Mouse (Mus musculus) liver, postnatal 0 days (tissue): ENCODE data around the gene Eif3g. TPM values are rescaled to one million over a fixed set of nuclear protein-coding genes. Genes with fewer than 3 reads are reported as not detected.
A peak's percentile ranks its signal among the peaks of the same experiment; 100 is the strongest.

Experiments
- ATAC-seq: fragments of 200-750 bp; cut with Nextera tagmentation; 2 replicates; pipeline ENCODE4 v1.8.0; 2017; ENCODE audit warnings: mild to moderate bottlenecking, moderate library complexity
- DNase-seq: peaks from one replicate; pipeline ENCODE4 v3.0.0-alpha.2; 2016
- H3K27ac ChIP-seq: fragments of 300-500 bp; sonication (generic); 2 replicates; pipeline ENCODE4 v1.5.1; 2014; ENCODE audit warnings: antibody characterized with exemption, moderate library complexity, mild to moderate bottlenecking, low read depth
- H3K27me3 ChIP-seq: fragments of 300-500 bp; sonication (generic); 2 replicates; pipeline ENCODE4 v1.6.1; 2014; ENCODE audit warnings: low read length, control low read depth, mixed read lengths; ENCODE audit not compliant: insufficient read depth
- H3K36me3 ChIP-seq: fragments of 300-500 bp; sonication (generic); replicated peaks from 2 replicates; pipeline ENCODE4 v1.6.1; 2014; ENCODE audit warnings: mild to moderate bottlenecking, control low read depth, low read length, moderate library complexity, mixed read lengths; ENCODE audit not compliant: insufficient read depth
- H3K4me1 ChIP-seq: fragments of 300-500 bp; sonication (generic); 2 replicates; pipeline ENCODE4 v1.6.1; 2014; ENCODE audit warnings: antibody characterized with exemption, mild to moderate bottlenecking, control low read depth; ENCODE audit not compliant: insufficient read depth
- H3K4me2 ChIP-seq: fragments of 300-500 bp; sonication (generic); 2 replicates; pipeline ENCODE4 v1.6.1; 2014; ENCODE audit warnings: low read depth, mild to moderate bottlenecking, low read length, moderate library complexity, mixed read lengths
- H3K4me3 ChIP-seq: fragments of 300-500 bp; sonication (generic); 2 replicates; pipeline ENCODE4 v1.5.1; 2014; ENCODE audit warnings: low read depth, low read length
- H3K9ac ChIP-seq: fragments of 300-500 bp; sonication (generic); replicated peaks from 2 replicates; pipeline ENCODE4 v1.6.1; 2014; ENCODE audit warnings: mild to moderate bottlenecking, moderate library complexity
- H3K9me3 ChIP-seq: fragments of 300-500 bp; sonication (generic); 2 replicates; pipeline ENCODE4 v1.6.1; 2016; ENCODE audit warnings: mild to moderate bottlenecking, control low read depth, low read length, mixed read lengths
- CTCF ChIP-seq: sonication (generic); IDR thresholded peaks from 2 replicates; pipeline ENCODE4 v1.5.1; 2016; ENCODE audit warnings: antibody characterized with exemption, low read depth
- EP300 ChIP-seq: IDR thresholded peaks from 2 replicates; pipeline ENCODE4 v1.6.1; 2016; ENCODE audit warnings: antibody characterized with exemption, low read depth, mild to moderate bottlenecking
- WGBS: fragments of 180-500 bp; shearing (Covaris S2); extraction: QIAGEN DNeasy Blood & Tissue Kit; methylation state at CpG from one replicate; pipeline ENCODE4 v1.1.7; 2014; ENCODE audit not compliant: insufficient replicate concordance; 5-methylcytosine and 5-hydroxymethylcytosine counted together
- polyA plus RNA-seq: library from polyadenylated mRNA; unstranded; fragments of >200 nt; fragmentation: Nextera tagmentation; extraction: Ambion mirVana; gene quantifications from 2 replicates; pipeline ENCODE4 v1.2.1, GENCODE M21; 2015

The Eif3g gene
- polyA plus RNA-seq, 1 experiment from 2014 or later = 128 TPM

GRCm38 (mm10) chr9:20889185-20890141 lies 9.0 kb downstream of the Eif3g start:
- peaks cover 8% of the 10 kb centered on the region for H3K4me1 ChIP-seq
- 53% methylated on average over 29 of the region's 29 CpGs for WGBS
- peak overlapping the region; percentile 67 for H3K4me3 ChIP-seq
- peak; percentile 26 for ATAC-seq
- peak; percentile 61 for DNase-seq
- H3K27ac ChIP-seq = peak overlapping the region; percentile 30
- H3K4me2 ChIP-seq = peak overlapping the region; percentile 86
- H3K36me3 ChIP-seq = peaks cover 50% of the 10 kb centered on the region
- H3K27me3 ChIP-seq = no peaks in the 10 kb centered on the region
- H3K9me3 ChIP-seq = no peaks in the 10 kb centered on the region
- peak overlapping the region; percentile 82 for H3K9ac ChIP-seq
- no peak; the same call in none of the 2 replicates for TF ChIP-seq CTCF
- no peak for TF ChIP-seq EP300

- peak overlapping the region; percentile 67 for H3K4me3 ChIP-seq
- H3K27ac ChIP-seq = peak overlapping the region; percentile 89
- no peaks in the 10 kb centered on the region for H3K9me3 ChIP-seq
- peak; percentile 39 for ATAC-seq
- H3K4me2 ChIP-seq = peak overlapping the region; percentile 86
- DNase-seq = no peak
- peaks cover 8% of the 10 kb centered on the region for H3K4me1 ChIP-seq
- under 1% methylated on average over 30 of the region's 30 CpGs for WGBS
- peak overlapping the region; percentile 82 for H3K9ac ChIP-seq
- TF ChIP-seq CTCF = no peak; the same call in 1 of the 2 replicates
- TF ChIP-seq EP300 = no peak
- H3K27me3 ChIP-seq = no peaks in the 10 kb centered on the region
- H3K36me3 ChIP-seq = peaks cover 40% of the 10 kb centered on the region
Observed at GRCm38 (mm10) chr9:20888386-20888765, 10.0 kb downstream of the Eif3g start.

- H3K9me3 ChIP-seq = no peaks in the 10 kb centered on the region
- peaks cover 35% of the 10 kb centered on the region for H3K36me3 ChIP-seq
- DNase-seq (peak; percentile 94), ATAC-seq (peak; percentile 94)
- H3K27me3 ChIP-seq = no peaks in the 10 kb centered on the region
- peak within 1 kb of the TSS; percentile 67 for H3K4me3 ChIP-seq
- peaks cover 8% of the 10 kb centered on the region for H3K4me1 ChIP-seq
- H3K4me2 ChIP-seq = peak within 1 kb of the TSS; percentile 86
- H3K27ac ChIP-seq = peak within 1 kb of the TSS; percentile 89
- WGBS = under 1% methylated on average over 43 of the region's 43 CpGs
- TF ChIP-seq CTCF (peak; percentile 14; the same call in 1 of the 2 replicates), EP300 (no peak)
- H3K9ac ChIP-seq = peak within 1 kb of the TSS; percentile 82
Observed at GRCm38 (mm10) chr9:20887704-20888385, 10.6 kb downstream of the Eif3g start, which contains the start of gene Ppan. Ppan (plus strand) TSS chr9:20888175.

- peaks cover 30% of the 10 kb centered on the region for H3K36me3 ChIP-seq
- DNase-seq = no peak
- H3K27ac ChIP-seq = no peak overlapping the region
- no peaks in the 10 kb centered on the region for H3K9me3 ChIP-seq
- H3K9ac ChIP-seq = no peak overlapping the region
- 85% methylated on average over 6 of the region's 6 CpGs for WGBS
- TF ChIP-seq CTCF = no peak
- no peak for TF ChIP-seq EP300
- peak overlapping the region; percentile 86 for H3K4me2 ChIP-seq
- H3K4me1 ChIP-seq = peaks cover 8% of the 10 kb centered on the region
- ATAC-seq = no peak
- no peak overlapping the region for H3K4me3 ChIP-seq
- no peaks in the 10 kb centered on the region for H3K27me3 ChIP-seq
Observed at GRCm38 (mm10) chr9:20887191-20887590, 11.2 kb downstream of the Eif3g start.

- Histone ChIP-seq H3K27me3 (no peaks in the 10 kb centered on the region), H3K4me3 (no peak overlapping the region), H3K4me2 (no peak overlapping the region), H3K36me3 (peaks cover 24% of the 10 kb centered on the region), H3K9ac (no peak overlapping the region), H3K9me3 (no peaks in the 10 kb centered on the region), H3K4me1 (peaks cover 8% of the 10 kb centered on the region), H3K27ac (no peak overlapping the region)
- no peak for ATAC-seq
- 85% methylated on average over 2 of the region's 2 CpGs for WGBS
- no peak for TF ChIP-seq CTCF
- no peak for TF ChIP-seq EP300
- DNase-seq = no peak
Observed at GRCm38 (mm10) chr9:20886563-20886962, 11.9 kb downstream of the Eif3g start.
